Mouse (Mus musculus): ENCODE measurements around the gene Dph5. TPM values are rescaled to one million over a fixed set of nuclear protein-coding genes. Genes with fewer than 3 reads are reported as not detected.
"Not testable (repeated sequence)": the region's sequence is repeated elsewhere in the genome, so short reads cannot be mapped to it uniquely, and the experiment has no call there.

The Dph5 gene
- polyA plus RNA-seq, 1 experiment: 8.8 TPM

- Histone ChIP-seq H3K4me3 (no peak overlapping the region), H3K4me2 (ENCODE audit: low read depth) (no peak overlapping the region), H3K79me2 (ENCODE audit: control insufficient read depth, insufficient read depth) (no peaks in the 10 kb centered on the region), H3K36me3 (ENCODE audit: control insufficient read depth, insufficient read depth) (peaks cover 21% of the 10 kb centered on the region), H3K27me3 (ENCODE audit: control insufficient read depth, insufficient read depth, insufficient read length) (no peaks in the 10 kb centered on the region), H3ac (ENCODE audit: control insufficient read depth, insufficient read length) (no peak overlapping the region)
- TF ChIP-seq USF1 (IDR thresholded peaks at IDR 0.05; ENCODE audit: low read depth) (no peak), SRF (IDR thresholded peaks at IDR 0.05; ENCODE audit: control insufficient read depth, insufficient read length, low read depth) (no peak), CEBPB (IDR thresholded peaks at IDR 0.05; ENCODE audit: insufficient read depth, poor library complexity, severe bottlenecking) (no peak), E2F4 (IDR thresholded peaks at IDR 0.05; ENCODE audit: insufficient read depth) (no peak), POLR2AphosphoS2 (IDR thresholded peaks at IDR 0.05; ENCODE audit: insufficient read length, low read depth) (no peak), TCF12 (IDR thresholded peaks at IDR 0.05; ENCODE audit: insufficient read depth, poor library complexity, severe bottlenecking) (no peak), MYOD1 (IDR thresholded peaks at IDR 0.05; ENCODE audit: control insufficient read depth in 1 of 3, insufficient read length in 2 of 3, low read depth in 2 of 3) (no peak), POLR2A (IDR thresholded peaks at IDR 0.05; ENCODE audit: insufficient read length, low read depth) (no peak), MAX (IDR thresholded peaks at IDR 0.05; ENCODE audit: low read depth) (no peak), MYOG (IDR thresholded peaks at IDR 0.05; ENCODE audit: control insufficient read depth in 1 of 3, insufficient read depth in 1 of 3, insufficient read length in 2 of 3, low read depth in 2 of 3) (no peak), REST (IDR thresholded peaks at IDR 0.05; ENCODE audit: insufficient read depth, insufficient read length) (no peak), TCF3 (IDR thresholded peaks at IDR 0.05; ENCODE audit: insufficient read length, low read depth) (no peak)
Observed at GRCm38 (mm10) chr3:115898354-115898948, 10.8 kb downstream of the Dph5 start.

GRCm38 (mm10) chr3:115902301-115902956 lies 14.8 kb downstream of the Dph5 start:
- Histone ChIP-seq H3K27me3 (ENCODE audit: control insufficient read depth, insufficient read depth, insufficient read length) (no peaks in the 10 kb centered on the region), H3K79me2 (ENCODE audit: control insufficient read depth, insufficient read depth) (no peaks in the 10 kb centered on the region), H3K36me3 (ENCODE audit: control insufficient read depth, insufficient read depth) (peaks cover 25% of the 10 kb centered on the region), H3K4me2 (ENCODE audit: low read depth) (no peak overlapping the region), H3ac (ENCODE audit: control insufficient read depth, insufficient read length) (no peak overlapping the region), H3K4me3 (no peak overlapping the region)
- TF ChIP-seq POLR2A (IDR thresholded peaks at IDR 0.05; ENCODE audit: insufficient read length, low read depth): no peak
- no peak for TF ChIP-seq CEBPB (IDR thresholded peaks at IDR 0.05; ENCODE audit: insufficient read depth, poor library complexity, severe bottlenecking)
- TF ChIP-seq MYOD1 (IDR thresholded peaks at IDR 0.05; ENCODE audit: control insufficient read depth in 1 of 3, insufficient read length in 2 of 3, low read depth in 2 of 3): no peak
- TF ChIP-seq TCF12 (IDR thresholded peaks at IDR 0.05; ENCODE audit: insufficient read depth, poor library complexity, severe bottlenecking): no peak
- TF ChIP-seq TCF3 (IDR thresholded peaks at IDR 0.05; ENCODE audit: insufficient read length, low read depth): no peak
- TF ChIP-seq MAX (IDR thresholded peaks at IDR 0.05; ENCODE audit: low read depth): no peak
- no peak for TF ChIP-seq E2F4 (IDR thresholded peaks at IDR 0.05; ENCODE audit: insufficient read depth)
- TF ChIP-seq REST (IDR thresholded peaks at IDR 0.05; ENCODE audit: insufficient read depth, insufficient read length): no peak
- TF ChIP-seq USF1 (IDR thresholded peaks at IDR 0.05; ENCODE audit: low read depth): no peak
- TF ChIP-seq POLR2AphosphoS2 (IDR thresholded peaks at IDR 0.05; ENCODE audit: insufficient read length, low read depth): no peak

- Histone ChIP-seq H3K4me3 (no peak overlapping the region), H3K79me2 (ENCODE audit: control insufficient read depth, insufficient read depth) (no peaks in the 10 kb centered on the region), H3ac (ENCODE audit: control insufficient read depth, insufficient read length) (no peak overlapping the region), H3K4me2 (ENCODE audit: low read depth) (no peak overlapping the region), H3K36me3 (ENCODE audit: control insufficient read depth, insufficient read depth) (peaks cover 24% of the 10 kb centered on the region), H3K27me3 (ENCODE audit: control insufficient read depth, insufficient read depth, insufficient read length) (no peaks in the 10 kb centered on the region)
- no peak for TF ChIP-seq USF1 (IDR thresholded peaks at IDR 0.05; ENCODE audit: low read depth)
- no peak for TF ChIP-seq MYOG (IDR thresholded peaks at IDR 0.05; ENCODE audit: control insufficient read depth in 1 of 3, insufficient read depth in 1 of 3, insufficient read length in 2 of 3, low read depth in 2 of 3)
- TF ChIP-seq E2F4 (IDR thresholded peaks at IDR 0.05; ENCODE audit: insufficient read depth): no peak
Observed at GRCm38 (mm10) chr3:115905067-115905466, 17.4 kb downstream of the Dph5 start.

GRCm38 (mm10) chr3:115905567-115905966 lies 17.9 kb downstream of the Dph5 start:
- Histone ChIP-seq H3ac (ENCODE audit: control insufficient read depth, insufficient read length) (no peak overlapping the region), H3K4me2 (ENCODE audit: low read depth) (no peak overlapping the region), H3K79me2 (ENCODE audit: control insufficient read depth, insufficient read depth) (no peaks in the 10 kb centered on the region), H3K27me3 (ENCODE audit: control insufficient read depth, insufficient read depth, insufficient read length) (no peaks in the 10 kb centered on the region), H3K4me3 (no peak overlapping the region), H3K36me3 (ENCODE audit: control insufficient read depth, insufficient read depth) (peaks cover 19% of the 10 kb centered on the region)
- TF ChIP-seq TCF3 (IDR thresholded peaks at IDR 0.05; ENCODE audit: insufficient read length, low read depth) (no peak), POLR2A (IDR thresholded peaks at IDR 0.05; ENCODE audit: insufficient read length, low read depth) (no peak), POLR2AphosphoS2 (IDR thresholded peaks at IDR 0.05; ENCODE audit: insufficient read length, low read depth) (no peak), USF1 (IDR thresholded peaks at IDR 0.05; ENCODE audit: low read depth) (no peak), E2F4 (IDR thresholded peaks at IDR 0.05; ENCODE audit: insufficient read depth) (no peak), CEBPB (IDR thresholded peaks at IDR 0.05; ENCODE audit: insufficient read depth, poor library complexity, severe bottlenecking) (no peak), MAX (IDR thresholded peaks at IDR 0.05; ENCODE audit: low read depth) (no peak), TCF12 (IDR thresholded peaks at IDR 0.05; ENCODE audit: insufficient read depth, poor library complexity, severe bottlenecking) (no peak)

- not testable (repeated sequence) for H3K4me3 ChIP-seq; H3K27me3 ChIP-seq (ENCODE audit: control insufficient read depth, insufficient read depth, insufficient read length); H3K4me2 ChIP-seq (ENCODE audit: low read depth)
Observed at GRCm38 (mm10) chr3:115907406-115907805, 19.8 kb downstream of the Dph5 start.

More at GRCm38 (mm10) chr3:115907406-115907805, 19.8 kb downstream of the Dph5 start:
- not testable (repeated sequence) for H3K79me2 ChIP-seq (ENCODE audit: control insufficient read depth, insufficient read depth); H3K36me3 ChIP-seq (ENCODE audit: control insufficient read depth, insufficient read depth); H3ac ChIP-seq (ENCODE audit: control insufficient read depth, insufficient read length)
